Mouse (Mus musculus) embryo, embryonic 10.5 days (tissue): ENCODE results near the gene Gm20738.
"Not testable (repeated sequence)": the region's sequence is repeated elsewhere in the genome, so short reads cannot be mapped to it uniquely, and the experiment has no call there.

Source experiments
- DNase-seq: peaks from one replicate; pipeline ENCODE4 v3.0.0-alpha.2; 2015; ENCODE audit warnings: low spot score

Gm20738 gene

GRCm38 (mm10) chrY:37957511-37957910 lies at the start of gene Gm20738:
TSS of gene Gm20738 (plus strand) at chrY:37957811.
- not testable (repeated sequence) for DNase-seq
